Mouse (Mus musculus) left cerebral cortex, adult 18-20 months (tissue): Measurements from ENCODE around the gene Irx2. TPM values are rescaled to one million over a fixed set of nuclear protein-coding genes. Genes with fewer than 3 reads are reported as not detected.
A peak's percentile ranks its signal among the peaks of the same experiment; 100 is the strongest.

Source experiments
- DNase-seq, 2 experiments: peaks; one replicate each; pipeline ENCODE4 v3.0.0; 2021 to 2022; ENCODE audit warnings: low spot score in 2 of 2, mixed read lengths in 1 of 2
- total RNA-seq, 2 experiments: library from RNA; stranded (reverse); gene quantifications; 2 replicates each; pipeline ENCODE4 v1.2.3; 2021

The Irx2 gene
- total RNA-seq, 2 experiments from 2014 or later = not detected

- no peak for DNase-seq
Measured at GRCm38 (mm10) chr13:72636331-72636851, 7.8 kb downstream of the Irx2 start.

DNA sequence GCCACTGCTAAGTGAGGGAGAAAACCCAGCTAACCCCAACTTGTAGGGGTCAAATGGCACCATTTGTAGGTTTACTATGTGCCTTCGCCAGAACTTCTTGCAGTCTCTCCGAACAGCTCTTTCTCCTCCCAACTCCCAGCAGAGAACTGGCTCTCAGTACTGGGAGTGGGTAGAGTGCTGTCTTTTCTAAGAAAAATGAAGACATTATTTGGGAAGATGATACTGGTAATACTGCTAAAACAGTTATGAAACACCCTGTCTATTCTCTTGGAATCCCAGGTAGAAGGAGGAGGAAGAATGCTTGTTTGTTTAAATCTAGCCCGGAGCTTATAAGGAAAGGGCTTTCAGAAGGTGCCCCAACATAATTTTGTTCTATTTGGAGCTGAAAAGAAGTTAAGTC is 8.9 kb downstream of the Irx2 start:
- DNase-seq = no peak

- DNase-seq = no peak
Measured at GRCm38 (mm10) chr13:72638401-72639130, 9.9 kb downstream of the Irx2 start.

DNA sequence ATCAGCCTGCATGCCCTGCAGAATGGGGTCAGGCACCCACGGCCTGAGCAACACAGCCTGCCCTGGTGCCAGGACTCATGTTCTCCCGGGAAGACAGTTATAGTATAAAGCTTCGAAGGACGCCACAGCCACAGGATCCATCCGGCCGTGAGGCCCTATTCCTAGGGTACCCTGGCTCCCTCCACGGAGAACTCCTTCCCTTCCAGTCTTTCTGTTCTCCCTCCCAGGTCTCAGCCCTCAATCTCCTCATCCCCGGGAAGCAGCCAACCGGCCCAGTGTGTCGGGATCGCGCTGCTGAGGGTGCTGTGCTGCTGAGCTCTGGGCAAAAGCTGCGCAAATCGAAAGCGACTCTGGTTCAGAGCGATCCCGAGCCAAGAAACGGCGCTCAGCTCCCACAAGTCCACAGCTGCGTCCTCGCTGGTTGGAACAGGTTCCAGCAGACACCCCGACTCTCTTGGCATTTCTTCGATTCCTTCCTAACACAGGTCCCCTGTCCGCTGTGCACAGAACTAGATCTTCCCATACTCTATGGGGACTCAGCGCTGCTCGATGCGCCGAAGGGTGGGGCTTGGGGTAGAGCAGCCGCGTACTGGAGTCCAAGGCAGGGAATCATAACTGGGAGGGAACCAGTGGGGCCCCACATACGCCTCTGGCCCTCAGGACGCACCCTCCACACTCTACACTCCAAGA is 11.0 kb downstream of the Irx2 start:
- no peak for DNase-seq

DNA sequence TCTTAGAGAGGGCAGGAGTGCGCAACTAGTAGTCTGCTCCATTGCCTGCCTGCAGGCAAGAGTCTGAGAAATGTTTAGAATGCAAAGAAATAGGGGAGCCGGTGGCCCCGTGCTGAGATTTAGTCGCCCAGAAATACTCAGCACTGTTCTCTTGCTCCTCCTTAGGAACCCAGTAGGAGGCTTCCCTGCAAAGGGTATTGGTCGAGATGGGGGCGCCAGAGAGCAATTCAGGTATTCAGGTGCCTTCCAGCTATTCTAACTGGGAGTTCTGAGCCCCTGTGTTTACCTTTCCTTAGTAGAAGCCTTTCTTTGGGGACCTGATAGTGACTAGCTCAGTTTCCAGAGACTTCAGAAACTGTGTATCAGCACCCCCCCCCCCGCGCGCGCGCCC is 11.5 kb downstream of the Irx2 start:
- DNase-seq = peak in 1 of 2 experiments; percentile 50

GRCm38 (mm10) chr13:72656447-72656846 is 27.8 kb downstream of the Irx2 start:
- DNase-seq = no peak

DNA sequence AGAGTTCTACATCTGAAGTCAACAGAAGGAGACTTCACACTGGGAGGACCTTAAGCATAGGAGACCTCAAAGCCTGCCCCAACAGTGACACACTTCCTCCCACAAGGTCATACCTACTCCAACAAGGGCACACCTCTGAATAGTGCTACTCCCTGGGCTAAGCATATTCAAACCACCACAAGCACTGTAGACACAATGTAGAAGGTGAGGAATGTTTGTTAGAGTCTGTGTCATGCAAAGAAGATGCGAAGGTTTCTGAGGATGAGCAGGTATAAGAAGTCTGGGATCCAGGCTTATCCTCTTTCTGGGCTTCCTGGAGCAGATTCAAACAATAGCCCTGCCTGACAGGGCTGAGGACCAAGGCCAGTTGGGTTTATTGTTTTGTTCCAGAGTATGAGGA is 47.2 kb downstream of the Irx2 start:
- no peak for DNase-seq
